Mouse (Mus musculus): ENCODE measurements at regions not wholly inside any gene's neighbourhood (a gene's known extent, or its start where the extent isn't known, plus 50 kb on each side); places are given as distances from the start of the nearest gene placed in this dataset.

GRCm38 (mm10) chr10:56918412-56918811 lies 541.3 kb downstream of the Gja1 start:
- TF ChIP-seq CTCF (IDR thresholded peaks at IDR 0.05; ENCODE audit: extremely low read depth, insufficient read length, insufficient replicate concordance, low read depth, low read length) (no peak), POLR2A (IDR thresholded peaks at IDR 0.05; ENCODE audit: low read depth, low read length) (no peak)

Data from small intestine, adult 2 months (tissue).